Mouse (Mus musculus) hindbrain, embryonic 13.5 days (tissue): ENCODE data around the gene Mvp. TPM values are rescaled to one million over a fixed set of nuclear protein-coding genes. Genes with fewer than 3 reads are reported as not detected.

Source experiments
- ATAC-seq: fragments of 200-750 bp; cut with Nextera tagmentation; 2 replicates; pipeline ENCODE4 v1.8.0; 2017; ENCODE audit warnings: moderate TSS enrichment; ENCODE audit not compliant: low FRiP score
- H3K27ac ChIP-seq: fragments of 300-500 bp; sonication (generic); 2 replicates; pipeline ENCODE4 v1.5.1; 2015; ENCODE audit warnings: inconsistent platforms, mild to moderate bottlenecking, moderate library complexity
- H3K27me3 ChIP-seq: fragments of 300-500 bp; sonication (generic); 2 replicates; pipeline ENCODE4 v1.6.1; 2015; ENCODE audit warnings: mild to moderate bottlenecking, inconsistent platforms
- H3K36me3 ChIP-seq: fragments of 300-500 bp; sonication (generic); 2 replicates; pipeline ENCODE4 v1.6.1; 2015; ENCODE audit warnings: mild to moderate bottlenecking, inconsistent platforms
- H3K4me1 ChIP-seq: fragments of 300-500 bp; sonication (generic); replicated peaks from 2 replicates; pipeline ENCODE4 v1.6.1; 2015; ENCODE audit warnings: inconsistent platforms
- H3K4me2 ChIP-seq: fragments of 300-500 bp; sonication (generic); 2 replicates; pipeline ENCODE4 v1.6.1; 2015; ENCODE audit warnings: inconsistent platforms, mild to moderate bottlenecking, moderate library complexity
- H3K4me3 ChIP-seq: fragments of 300-500 bp; sonication (generic); 2 replicates; pipeline ENCODE4 v1.5.1; 2015; ENCODE audit warnings: mild to moderate bottlenecking, inconsistent platforms
- H3K9ac ChIP-seq: fragments of 300-500 bp; sonication (generic); 2 replicates; pipeline ENCODE4 v1.6.1; 2015; ENCODE audit warnings: mild to moderate bottlenecking, inconsistent platforms
- H3K9me3 ChIP-seq: fragments of 300-500 bp; sonication (generic); 2 replicates; pipeline ENCODE4 v1.6.1; 2016; ENCODE audit warnings: inconsistent platforms
- WGBS: fragments of 180-500 bp; shearing (Covaris S2); methylation state at CpG from one replicate; pipeline ENCODE4 v1.1.7; 2015; 5-methylcytosine and 5-hydroxymethylcytosine counted together
- polyA plus RNA-seq: library from polyadenylated mRNA; unstranded; fragments of >200 nt; fragmentation: Nextera tagmentation; extraction: Ambion mirVana; gene quantifications from 2 replicates; pipeline ENCODE4 v1.2.1, GENCODE M21; 2015

Gene Mvp
- polyA plus RNA-seq, 1 experiment from 2014 or later: 4.5 TPM

- H3K4me2 ChIP-seq: no peak overlapping the region
- H3K4me1 ChIP-seq: peaks cover 12% of the 10 kb centered on the region; the same call in 1 of the 2 replicates
- no peak overlapping the region for H3K27ac ChIP-seq
- no peak overlapping the region for H3K4me3 ChIP-seq
- H3K9ac ChIP-seq: no peak overlapping the region
- WGBS: 81% methylated on average over 6 of the region's 6 CpGs
- no peak for ATAC-seq
- no peaks in the 10 kb centered on the region for H3K27me3 ChIP-seq
- peaks cover 7% of the 10 kb centered on the region; the same call in 1 of the 2 replicates for H3K36me3 ChIP-seq
- H3K9me3 ChIP-seq: no peaks in the 10 kb centered on the region; the same call in 1 of the 2 replicates
These were observed 7.0 kb downstream of the Mvp start for GRCm38 (mm10) chr7:127007313-127008024.

GRCm38 (mm10) chr7:127004122-127004875 lies 10.1 kb downstream of the Mvp start:
- 89% methylated on average over 4 of the region's 4 CpGs for WGBS
- Histone ChIP-seq H3K36me3 (no peaks in the 10 kb centered on the region), H3K9ac (no peak overlapping the region), H3K27me3 (no peaks in the 10 kb centered on the region), H3K27ac (no peak overlapping the region), H3K4me3 (no peak overlapping the region), H3K4me2 (no peak overlapping the region), H3K4me1 (peaks cover 10% of the 10 kb centered on the region; the same call in 1 of the 2 replicates), H3K9me3 (no peaks in the 10 kb centered on the region; the same call in 1 of the 2 replicates)
- no peak for ATAC-seq

GRCm38 (mm10) chr7:127003620-127004019 lies 10.8 kb downstream of the Mvp start:
- Histone ChIP-seq H3K27me3 (no peaks in the 10 kb centered on the region), H3K9me3 (no peaks in the 10 kb centered on the region; the same call in 1 of the 2 replicates), H3K4me1 (peaks cover 5% of the 10 kb centered on the region; the same call in 1 of the 2 replicates), H3K4me2 (no peak overlapping the region), H3K4me3 (no peak overlapping the region), H3K27ac (no peak overlapping the region), H3K36me3 (no peaks in the 10 kb centered on the region), H3K9ac (no peak overlapping the region)
- 92% methylated on average over 5 of the region's 5 CpGs for whole genome bisulfite sequencing
- no peak for ATAC-seq

GRCm38 (mm10) chr7:126999568-126999967 lies 14.9 kb downstream of the Mvp start:
- WGBS: 87% methylated on average over 10 of the region's 10 CpGs
- Histone ChIP-seq H3K4me3 (no peak overlapping the region), H3K4me2 (no peak overlapping the region), H3K27me3 (no peaks in the 10 kb centered on the region), H3K36me3 (no peaks in the 10 kb centered on the region), H3K4me1 (no peaks in the 10 kb centered on the region), H3K9ac (no peak overlapping the region), H3K27ac (no peak overlapping the region), H3K9me3 (no peaks in the 10 kb centered on the region; the same call in 1 of the 2 replicates)
- no peak for ATAC-seq

GRCm38 (mm10) chr7:126996449-126996848 lies 18.0 kb downstream of the Mvp start:
- Histone ChIP-seq H3K36me3 (no peaks in the 10 kb centered on the region), H3K27me3 (no peaks in the 10 kb centered on the region), H3K9me3 (no peaks in the 10 kb centered on the region), H3K27ac (no peak overlapping the region), H3K4me3 (no peak overlapping the region), H3K9ac (no peak overlapping the region), H3K4me1 (no peaks in the 10 kb centered on the region), H3K4me2 (no peak overlapping the region)
- ATAC-seq: no peak
- 84% methylated on average over 4 of the region's 4 CpGs for WGBS

GRCm38 (mm10) chr7:126988816-126989215 lies 25.6 kb downstream of the Mvp start:
- no peak overlapping the region for H3K9ac ChIP-seq
- ATAC-seq: no peak
- WGBS: 74% methylated on average over 8 of the region's 8 CpGs

GRCm38 (mm10) chr7:126986319-126986718 lies 28.1 kb downstream of the Mvp start:
- no peak overlapping the region for H3K9ac ChIP-seq
- H3K4me3 ChIP-seq: no peak overlapping the region
- no peak for ATAC-seq
- no peaks in the 10 kb centered on the region for H3K9me3 ChIP-seq
- H3K36me3 ChIP-seq: peaks cover 4% of the 10 kb centered on the region
- H3K4me2 ChIP-seq: no peak overlapping the region
- no peak overlapping the region for H3K27ac ChIP-seq
- H3K27me3 ChIP-seq: no peaks in the 10 kb centered on the region
- no peaks in the 10 kb centered on the region for H3K4me1 ChIP-seq
- WGBS: 48% methylated on average over 9 of the region's 9 CpGs

More at GRCm38 (mm10) chr7:126988816-126989215, 25.6 kb downstream of the Mvp start:
- Histone ChIP-seq H3K4me2 (no peak overlapping the region), H3K4me1 (no peaks in the 10 kb centered on the region), H3K4me3 (no peak overlapping the region), H3K9me3 (no peaks in the 10 kb centered on the region), H3K36me3 (no peaks in the 10 kb centered on the region), H3K27ac (no peak overlapping the region), H3K27me3 (no peaks in the 10 kb centered on the region)

- no peak overlapping the region for H3K4me3 ChIP-seq
- no peak for ATAC-seq
- H3K36me3 ChIP-seq: peaks cover 17% of the 10 kb centered on the region
- H3K27me3 ChIP-seq: no peaks in the 10 kb centered on the region
- H3K9ac ChIP-seq: no peak overlapping the region
- no peaks in the 10 kb centered on the region for H3K9me3 ChIP-seq
- no peak overlapping the region for H3K4me2 ChIP-seq
- no peak overlapping the region for H3K27ac ChIP-seq
- H3K4me1 ChIP-seq: no peaks in the 10 kb centered on the region
- WGBS: 69% methylated on average over 10 of the region's 10 CpGs
These were observed 29.6 kb downstream of the Mvp start for GRCm38 (mm10) chr7:126984667-126985444.

GRCm38 (mm10) chr7:126983113-126983512 lies 31.3 kb downstream of the Mvp start:
- H3K36me3 ChIP-seq: peaks cover 34% of the 10 kb centered on the region
- no peak overlapping the region for H3K4me2 ChIP-seq
- ATAC-seq: no peak
- H3K27me3 ChIP-seq: no peaks in the 10 kb centered on the region
- H3K9me3 ChIP-seq: no peaks in the 10 kb centered on the region
- 85% methylated on average over 7 of the region's 7 CpGs for WGBS
- H3K4me1 ChIP-seq: peaks cover 5% of the 10 kb centered on the region; the same call in 1 of the 2 replicates
- no peak overlapping the region for H3K27ac ChIP-seq
- no peak overlapping the region for H3K4me3 ChIP-seq
- no peak overlapping the region for H3K9ac ChIP-seq

GRCm38 (mm10) chr7:126982054-126982453 lies 32.4 kb downstream of the Mvp start:
- H3K27me3 ChIP-seq: no peaks in the 10 kb centered on the region
- no peak overlapping the region for H3K4me3 ChIP-seq
- no peak overlapping the region for H3K9ac ChIP-seq
- no peak overlapping the region for H3K4me2 ChIP-seq
- H3K9me3 ChIP-seq: no peaks in the 10 kb centered on the region
- WGBS: 96% methylated on average over 4 of the region's 4 CpGs
- peaks cover 15% of the 10 kb centered on the region for H3K4me1 ChIP-seq
- H3K36me3 ChIP-seq: peaks cover 38% of the 10 kb centered on the region
- ATAC-seq: no peak
- no peak overlapping the region for H3K27ac ChIP-seq

- Histone ChIP-seq H3K9ac (no peak overlapping the region), H3K4me3 (no peak overlapping the region), H3K27ac (no peak overlapping the region), H3K9me3 (no peaks in the 10 kb centered on the region), H3K4me2 (no peak overlapping the region), H3K4me1 (peaks cover 17% of the 10 kb centered on the region), H3K27me3 (no peaks in the 10 kb centered on the region), H3K36me3 (peaks cover 38% of the 10 kb centered on the region)
- ATAC-seq: no peak
- WGBS: 85% methylated on average over 2 of the region's 2 CpGs
These were observed 32.8 kb downstream of the Mvp start for GRCm38 (mm10) chr7:126981601-126982000.

- no peak for ATAC-seq
- no peak overlapping the region for H3K9ac ChIP-seq
- H3K36me3 ChIP-seq: peaks cover 38% of the 10 kb centered on the region
- 97% methylated on average over 6 of the region's 6 CpGs for WGBS
- no peak overlapping the region for H3K4me2 ChIP-seq
- no peaks in the 10 kb centered on the region for H3K9me3 ChIP-seq
- no peaks in the 10 kb centered on the region for H3K27me3 ChIP-seq
- peaks cover 23% of the 10 kb centered on the region for H3K4me1 ChIP-seq
- no peak overlapping the region for H3K4me3 ChIP-seq
- H3K27ac ChIP-seq: no peak overlapping the region
These were observed 35.6 kb downstream of the Mvp start for GRCm38 (mm10) chr7:126978841-126979240.
